Mouse (Mus musculus) heart, postnatal 10 days (tissue): Measurements from ENCODE around the gene Pth. TPM values are rescaled to one million over a fixed set of nuclear protein-coding genes. Genes with fewer than 3 reads are reported as not detected.

Experiments used
- DNase-seq, 2 experiments: peaks; one replicate each; pipeline ENCODE4 v3.0.0; 2021
- intact Hi-C: fragments of 180-260 bp; cut with DNase I; formaldehyde crosslinking; loops from one replicate; pipeline ENCODE4 v1.15.1; 2025
- total RNA-seq, 2 experiments: library from RNA; stranded (reverse); gene quantifications; 2 replicates each; pipeline ENCODE4 v1.2.3; 2021

Pth gene
- total RNA-seq = not detected

DNA sequence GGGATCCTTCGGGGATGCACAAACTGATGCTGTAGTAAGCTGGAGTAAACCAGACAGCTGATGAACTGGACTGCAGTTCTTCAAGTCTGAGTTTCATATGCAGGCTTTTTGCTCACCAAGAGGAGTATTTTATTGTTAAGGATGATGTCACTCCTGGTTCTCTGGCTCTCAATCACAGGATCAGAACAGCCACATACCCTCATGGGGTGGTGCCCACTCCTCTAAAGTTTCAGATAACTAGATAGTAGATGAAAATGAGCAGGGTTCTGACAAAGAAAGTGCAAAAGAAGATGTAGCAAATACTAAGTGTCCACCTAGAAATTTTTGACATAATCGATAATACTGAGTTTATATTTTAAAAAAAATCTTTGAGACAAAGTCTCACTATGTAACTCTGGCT, at the start of gene Pth:
Gene Pth, minus strand, starts transcription at position 101 of the 400 bp plus-strand sequence.
- intact Hi-C loops = no loop called here
- no peak for DNase-seq

DNA sequence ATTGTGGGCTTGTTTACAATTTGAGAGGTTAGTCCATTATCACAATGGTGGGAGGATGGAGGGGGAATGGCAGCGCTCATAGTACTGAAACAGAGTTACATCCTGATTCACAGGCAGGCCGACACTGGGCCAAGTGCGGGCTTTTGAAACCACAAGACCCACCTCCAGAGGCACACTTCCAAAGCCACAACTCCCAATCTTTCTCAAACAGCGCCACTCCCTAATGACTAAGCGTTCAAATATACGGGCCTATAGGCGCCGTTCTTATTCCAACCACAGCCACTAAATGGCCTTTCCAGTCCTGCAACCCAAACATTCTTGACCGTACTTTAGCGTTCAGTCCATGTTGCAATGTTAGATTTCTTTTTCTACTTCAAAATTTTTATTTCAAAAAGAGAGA, 47.9 kb upstream of the Pth start:
- DNase-seq = no peak
- intact Hi-C loops = loop anchor here (10.0 kb wide), 3 partner anchors 62 to 292 kb away; no protein-coding TSS in a partner anchor

- peak; percentile 62 to 68 for DNase-seq
- intact Hi-C loops = loop anchor here (10.0 kb wide), 3 partner anchors 59 to 289 kb away; no protein-coding TSS in a partner anchor
Observed at GRCm38 (mm10) chr7:113434286-113434685, 45.9 kb upstream of the Pth start.

GRCm38 (mm10) chr7:113433451-113433850, 45.1 kb upstream of the Pth start:
- DNase-seq = no peak
- intact Hi-C loops = loop anchor here (10.0 kb wide), 3 partner anchors 59 to 289 kb away; no protein-coding TSS in a partner anchor

- intact Hi-C loops = loop anchor here (10.0 kb wide), 3 partner anchors 58 to 288 kb away; no protein-coding TSS in a partner anchor
- DNase-seq = no peak
Observed at GRCm38 (mm10) chr7:113432891-113433290, 44.5 kb upstream of the Pth start.

DNA sequence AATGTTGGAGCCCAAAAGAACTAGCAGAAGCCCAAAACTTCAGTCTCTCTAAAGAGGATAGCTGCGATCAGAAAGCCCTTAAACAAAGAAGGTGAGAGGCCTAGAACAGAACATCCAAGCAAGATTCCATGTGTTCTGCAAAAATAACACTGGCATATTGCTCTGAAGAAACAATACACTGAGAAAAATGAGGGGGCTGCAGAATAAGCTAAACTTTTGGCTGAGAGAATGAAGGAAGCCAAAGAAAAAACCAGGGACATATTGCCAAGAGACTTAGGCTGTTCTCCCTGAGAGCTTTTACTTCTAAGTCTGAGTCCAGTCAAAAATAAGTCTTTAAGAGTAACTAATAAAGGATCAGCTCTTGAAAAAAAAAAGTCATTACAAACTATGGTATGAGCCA, 32.4 kb upstream of the Pth start:
- no peak for DNase-seq
- intact Hi-C loops = no loop called here

- intact Hi-C loops = no loop called here
- peak; percentile 24 to 33 for DNase-seq
Observed at GRCm38 (mm10) chr7:113419070-113419782, 30.9 kb upstream of the Pth start.

DNA sequence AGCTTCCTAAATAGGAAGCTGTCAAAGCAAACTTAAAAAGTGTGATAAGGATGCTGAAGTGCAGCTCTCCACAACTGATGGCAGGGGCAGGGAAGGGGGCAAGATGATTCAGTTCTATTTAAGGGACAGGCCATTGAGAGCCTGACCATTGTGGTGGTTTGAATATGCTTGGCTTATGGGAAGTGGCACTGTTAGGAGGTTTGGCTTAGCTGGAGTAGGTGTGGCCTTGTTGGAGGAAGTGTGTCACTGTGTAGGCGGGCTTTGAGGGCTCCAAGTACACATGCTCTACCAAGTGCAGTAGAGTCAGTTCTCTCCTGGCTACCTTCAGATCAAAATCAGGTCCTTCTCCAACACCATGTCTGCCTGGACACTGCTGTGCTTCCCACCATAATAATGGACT, 28.2 kb upstream of the Pth start:
- intact Hi-C loops = no loop called here
- DNase-seq = no peak

DNA sequence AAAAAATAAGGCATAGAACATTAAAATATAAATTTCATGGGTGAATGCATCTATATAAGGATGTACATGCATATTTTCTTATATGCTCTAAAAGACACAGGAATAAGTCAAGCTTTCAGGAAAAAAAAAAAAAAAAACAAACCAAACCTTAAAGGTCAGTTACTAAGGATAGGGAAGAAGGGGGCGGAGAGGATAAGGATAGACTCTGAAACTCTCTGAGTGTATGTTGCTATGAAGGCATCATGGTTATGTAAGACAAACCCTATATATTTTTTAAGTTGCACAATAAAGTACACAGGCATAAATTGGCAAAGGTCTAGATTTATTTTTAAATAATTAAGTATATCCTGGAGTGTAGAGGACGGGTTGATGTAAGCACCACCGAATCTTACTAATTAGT, 26.9 kb upstream of the Pth start:
- intact Hi-C loops = no loop called here
- DNase-seq = no peak

DNA sequence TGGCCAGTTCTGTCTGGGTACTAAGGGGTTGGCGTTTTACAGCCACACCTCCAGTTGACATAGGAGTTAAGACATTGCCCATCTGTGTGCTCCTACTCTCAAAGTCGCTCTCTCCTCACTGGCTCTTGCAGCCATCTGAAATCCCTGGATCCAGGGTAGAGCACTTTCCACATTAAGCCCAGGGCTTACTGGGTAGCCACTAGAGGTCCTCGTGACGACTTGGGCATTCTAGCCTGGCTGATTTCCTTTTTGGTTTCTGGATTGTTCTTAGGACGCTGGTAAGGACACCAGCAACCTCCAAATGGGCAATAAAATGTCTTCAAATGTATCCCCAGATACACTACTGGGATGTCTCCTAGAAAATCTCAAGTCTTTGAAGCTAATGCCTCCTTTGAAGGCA, 20.3 kb upstream of the Pth start:
- intact Hi-C loops = no loop called here
- DNase-seq = no peak

- DNase-seq = no peak
- intact Hi-C loops = no loop called here
Observed at GRCm38 (mm10) chr7:113398083-113398482, 9.7 kb upstream of the Pth start.

- no peak for DNase-seq
- intact Hi-C loops = no loop called here
Observed at GRCm38 (mm10) chr7:113396661-113397060, 8.3 kb upstream of the Pth start.

DNA sequence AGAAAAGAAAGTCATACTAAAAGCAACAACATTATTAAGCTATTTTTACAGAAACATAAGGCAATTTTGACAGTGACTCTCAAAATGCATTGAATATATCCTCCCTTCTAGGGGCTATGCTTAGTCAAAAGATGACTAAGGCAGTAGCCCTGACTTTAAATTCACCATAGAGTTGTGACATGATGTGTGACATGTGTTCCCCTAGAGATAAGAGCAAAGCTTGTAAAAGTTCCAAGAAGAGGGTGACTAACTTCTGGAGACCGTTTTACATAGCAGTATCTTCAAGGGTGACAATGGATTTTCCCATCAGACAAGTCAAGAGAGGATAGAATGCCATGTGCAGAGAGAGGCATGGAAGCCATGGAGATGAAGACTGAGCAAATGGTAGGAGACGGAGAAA, 3.2 kb upstream of the Pth start:
- no peak for DNase-seq
- intact Hi-C loops = no loop called here

- peak; percentile 81 to 88 for DNase-seq
- intact Hi-C loops = loop anchor here (1.0 to 10.0 kb wide), 4 partner anchors 57 to 644 kb away; no protein-coding TSS in a partner anchor
Observed at GRCm38 (mm10) chr7:113377875-113378658, 10.3 kb downstream of the Pth start.

- intact Hi-C loops = loop anchor here (1.0 to 10.0 kb wide), 2 partner anchors 62 to 221 kb away; no protein-coding TSS in a partner anchor
- DNase-seq = no peak
Observed at GRCm38 (mm10) chr7:113372682-113373081, 15.7 kb downstream of the Pth start.

DNA sequence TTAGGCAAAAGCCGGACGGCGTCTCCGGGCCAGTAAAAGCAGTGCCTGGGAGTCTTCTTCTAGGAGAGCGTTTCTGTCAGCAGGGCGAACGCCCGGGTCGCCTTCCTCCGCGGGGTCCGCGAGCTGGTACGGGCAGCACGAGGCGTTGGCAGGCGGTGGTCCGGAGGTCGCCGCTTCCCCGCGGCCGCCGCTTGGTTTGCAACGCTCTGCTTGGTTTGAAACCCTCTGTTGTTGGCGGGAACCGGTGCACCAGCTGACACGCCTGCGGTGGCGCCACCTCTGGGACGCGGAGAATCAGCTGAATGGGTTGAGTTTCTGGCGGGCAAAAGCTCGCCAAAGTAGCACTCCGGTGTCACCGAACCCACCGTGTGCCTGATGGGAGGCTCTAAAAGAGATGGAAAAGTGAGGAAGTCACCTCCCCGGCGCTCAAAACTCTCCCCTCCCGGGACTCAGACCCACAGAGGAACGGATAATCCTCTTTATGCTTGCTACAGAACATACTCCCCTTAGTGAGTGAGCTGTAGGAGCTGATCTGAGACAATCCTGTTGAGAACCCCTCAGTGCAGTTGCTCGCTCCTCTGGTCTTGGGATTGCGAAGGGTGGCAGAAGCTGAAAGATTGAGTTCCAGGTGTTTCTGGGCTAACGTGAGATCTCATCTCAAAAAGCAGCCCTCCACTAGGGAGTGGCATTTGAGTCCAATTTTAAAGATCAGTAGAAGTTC, 18.6 kb downstream of the Pth start:
- intact Hi-C loops = loop anchor here (10.0 kb wide), 1 partner anchor 65 kb away; no protein-coding TSS in a partner anchor
- peak; percentile 83 to 84 for DNase-seq

GRCm38 (mm10) chr7:113368746-113369619, 19.4 kb downstream of the Pth start, which contains the start of gene Btbd10:
Btbd10 (minus strand) TSS chr7:113369392.
- intact Hi-C loops = no loop called here
- peak; percentile 99 for DNase-seq

DNA sequence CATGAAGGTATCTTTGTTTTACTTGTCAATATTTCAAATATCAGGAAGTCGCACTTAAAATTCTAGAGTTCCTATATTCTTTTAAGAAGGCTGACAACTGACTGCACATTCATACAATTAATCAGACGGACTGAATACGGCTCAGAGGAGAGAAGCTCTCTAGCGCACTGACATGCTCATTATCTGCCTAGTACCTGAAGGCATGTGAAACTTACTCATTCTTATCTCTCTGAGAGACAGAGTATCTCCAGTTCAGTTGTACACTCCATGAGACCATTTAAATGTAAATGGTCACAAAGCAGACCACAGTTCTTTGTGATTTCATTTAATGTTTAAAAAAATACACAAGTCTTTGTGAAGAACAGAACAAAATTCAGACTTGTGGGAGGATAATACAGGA, 20.9 kb downstream of the Pth start:
- intact Hi-C loops = no loop called here
- no peak for DNase-seq

GRCm38 (mm10) chr7:113349089-113349488, 39.3 kb downstream of the Pth start:
- no peak for DNase-seq
- intact Hi-C loops = no loop called here

DNA sequence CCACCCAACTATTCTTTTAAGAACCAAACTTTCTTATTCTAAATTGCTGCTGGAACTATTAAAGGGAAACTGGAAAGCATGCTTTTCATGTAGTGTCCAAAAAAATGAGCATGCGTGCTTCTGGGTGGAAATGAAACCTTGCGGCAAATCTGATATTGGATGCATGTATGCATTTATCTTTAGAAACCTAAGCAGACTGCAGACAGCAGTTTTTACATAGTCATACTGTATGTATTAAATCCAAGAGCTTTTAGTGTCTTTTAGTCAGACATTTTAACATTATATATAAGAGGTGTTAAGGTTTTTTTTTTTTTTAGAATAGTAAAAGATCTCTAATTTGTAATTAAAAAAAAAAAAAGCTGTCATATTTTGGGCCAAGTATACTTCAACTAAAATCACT, 40.7 kb downstream of the Pth start:
- no peak for DNase-seq
- intact Hi-C loops = no loop called here
